Mouse (Mus musculus) urinary bladder, postnatal 25 days (tissue): ENCODE results near the gene Vars2.

Experiments used
- DNase-seq: peaks from one replicate; pipeline ENCODE4 v3.0.0; 2022; ENCODE audit warnings: low spot score

The Vars2 gene

DNA sequence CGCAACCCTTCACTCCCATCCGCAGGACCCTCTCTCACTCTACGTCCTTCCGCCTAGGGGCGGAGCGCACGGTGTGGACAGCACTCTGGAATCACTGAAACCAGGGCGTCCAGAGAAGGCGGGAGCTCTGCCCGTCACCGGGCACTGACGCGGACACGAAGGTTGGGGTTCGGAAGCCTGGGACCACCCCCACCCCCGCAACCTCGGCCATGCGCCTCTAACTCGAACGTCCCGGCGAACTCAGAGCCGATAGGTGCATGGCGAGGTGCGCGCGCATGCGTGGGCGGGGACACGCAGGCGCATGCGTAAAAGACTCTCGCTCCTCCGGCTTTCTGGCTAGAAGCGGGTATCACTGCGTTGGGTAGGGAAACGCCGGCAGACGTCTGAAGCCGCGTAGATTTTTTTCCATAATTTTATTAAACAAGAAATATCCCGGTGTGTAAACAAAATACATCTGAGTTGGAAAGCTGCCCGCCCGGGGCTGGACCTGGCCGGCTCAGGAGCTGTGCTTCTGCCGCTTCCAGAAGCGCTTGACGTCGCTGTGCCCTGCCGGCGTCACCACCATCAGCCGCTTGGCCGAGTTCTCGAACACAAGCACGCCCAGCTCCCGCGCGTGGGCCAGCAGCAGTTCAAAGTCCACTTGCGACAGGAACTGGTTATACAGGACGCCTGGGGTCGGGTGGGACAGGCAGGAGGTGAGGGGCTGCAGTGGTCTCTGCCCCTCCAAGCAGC, at the start of gene Vars2:
Vars2 (minus strand) TSS at position 259 of the 732 bp plus-strand sequence.
- DNase-seq, result peak; percentile 98

DNA sequence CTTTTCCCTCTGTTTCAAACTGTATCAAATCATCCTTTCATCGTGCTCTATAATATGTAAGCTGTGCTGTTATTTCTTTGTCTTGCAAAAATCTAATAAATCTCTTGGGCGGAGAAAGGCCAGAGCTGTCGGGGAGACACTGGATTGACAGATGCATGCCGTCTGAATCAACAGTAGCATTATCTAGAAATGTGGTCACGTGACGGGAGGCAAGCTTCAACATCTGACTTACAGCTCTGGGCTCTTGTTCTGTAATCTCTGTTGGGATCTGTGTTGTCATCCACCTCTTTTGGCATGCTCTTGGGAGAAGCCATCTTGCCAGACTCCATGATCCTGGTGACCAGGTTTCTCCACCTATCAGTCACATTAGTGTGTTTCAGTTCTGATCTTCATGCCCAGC, 49.7 kb upstream of the Vars2 start:
- no peak for DNase-seq

- DNase-seq, result no peak
These were observed 48.7 kb upstream of the Vars2 start for GRCm38 (mm10) chr17:35716114-35716513.

- no peak for DNase-seq
These were observed 43.4 kb upstream of the Vars2 start for GRCm38 (mm10) chr17:35710705-35711347.

GRCm38 (mm10) chr17:35708611-35709010, 41.2 kb upstream of the Vars2 start:
- DNase-seq, result no peak

DNA sequence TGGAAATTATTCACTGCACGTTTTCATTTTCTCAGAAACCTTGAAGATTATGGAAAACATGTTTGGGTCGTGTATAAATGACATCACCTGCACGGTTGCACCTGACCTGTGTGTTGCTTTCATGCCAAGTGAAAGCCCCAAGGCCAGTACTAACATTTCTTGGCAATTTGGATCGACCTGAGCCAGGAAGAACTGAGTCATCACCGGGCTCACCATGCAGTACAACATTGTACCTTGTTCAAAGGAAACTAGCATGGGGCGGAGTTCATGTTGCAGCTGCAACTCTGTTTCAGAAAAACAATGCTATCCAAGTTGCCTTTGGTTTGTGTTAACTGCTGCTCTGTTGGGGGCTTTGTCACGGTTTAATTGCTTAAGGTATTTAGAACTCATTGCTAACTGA, 40.5 kb upstream of the Vars2 start:
- DNase-seq, result no peak

- DNase-seq, result no peak
These were observed 38.4 kb upstream of the Vars2 start for GRCm38 (mm10) chr17:35705836-35706235.

DNA sequence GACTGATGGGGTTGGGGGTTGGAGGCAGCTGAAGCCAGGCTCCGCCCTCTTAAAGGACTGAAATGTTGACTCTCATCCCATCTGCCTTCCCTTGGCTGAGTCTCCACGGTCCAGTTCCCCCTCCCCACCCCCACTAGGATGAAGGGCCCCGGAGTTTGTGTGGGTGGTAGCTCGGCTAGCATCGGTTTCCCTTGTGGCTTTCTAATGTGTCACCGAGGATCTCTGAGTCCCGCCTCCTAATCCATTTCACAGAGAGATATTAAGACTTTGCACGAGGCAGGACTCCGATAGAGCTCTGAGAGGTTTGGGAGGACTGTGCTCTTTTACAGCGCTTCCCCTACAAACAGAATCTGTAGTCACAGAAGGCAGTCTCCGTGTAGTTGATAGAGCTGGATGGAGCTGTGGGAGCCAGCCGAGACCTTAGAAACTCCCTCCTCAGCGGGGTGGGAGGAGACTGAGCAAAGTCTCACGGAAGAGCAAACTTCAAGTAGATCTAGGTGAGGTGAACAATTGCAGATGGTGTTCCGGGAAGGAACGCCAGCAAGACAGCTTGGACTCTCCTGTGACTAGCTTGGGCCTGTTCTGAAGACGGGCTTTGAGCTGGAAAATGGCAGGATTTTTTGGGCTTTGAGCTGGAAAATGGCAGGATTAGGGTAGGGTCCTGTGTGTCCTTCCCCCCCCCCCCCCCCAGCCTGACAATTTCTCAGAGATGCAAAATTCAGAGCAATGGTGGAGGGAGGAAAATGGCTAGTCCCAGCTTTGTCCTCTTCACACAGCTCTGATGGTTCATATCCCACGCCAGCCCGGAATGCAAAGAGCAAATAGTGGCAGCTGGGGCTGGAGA, 37.5 kb upstream of the Vars2 start, which contains the start of gene Ddr1:
Ddr1 (minus strand) TSS at position 1 of the 844 bp plus-strand sequence.
- DNase-seq, result no peak

DNA sequence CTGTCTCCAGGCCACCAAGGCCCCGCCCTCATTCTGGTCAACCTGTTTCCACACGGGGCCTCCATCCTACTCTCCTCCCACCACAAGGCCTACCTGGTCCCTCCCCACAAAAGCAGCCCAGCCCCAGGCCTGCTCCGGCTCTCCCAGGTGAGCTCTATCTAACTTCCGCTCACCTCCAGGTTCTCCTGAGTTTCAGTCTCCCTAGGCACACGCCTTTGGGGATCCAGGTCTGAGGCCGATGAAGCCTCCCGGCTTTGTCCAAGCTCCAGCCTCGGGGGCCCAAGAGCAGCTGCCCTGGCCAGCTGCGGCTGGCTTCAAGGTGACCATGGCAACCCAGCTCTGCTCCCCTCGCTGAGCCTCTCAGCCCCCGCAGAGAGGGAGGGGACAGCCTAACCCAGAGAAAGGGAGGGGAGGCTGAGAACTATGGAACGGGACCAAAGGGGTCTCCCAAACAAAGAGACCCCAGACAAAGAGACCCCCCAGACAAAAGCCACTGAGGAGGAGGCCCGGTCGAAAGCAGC, 36.4 kb upstream of the Vars2 start:
- no peak for DNase-seq

DNA sequence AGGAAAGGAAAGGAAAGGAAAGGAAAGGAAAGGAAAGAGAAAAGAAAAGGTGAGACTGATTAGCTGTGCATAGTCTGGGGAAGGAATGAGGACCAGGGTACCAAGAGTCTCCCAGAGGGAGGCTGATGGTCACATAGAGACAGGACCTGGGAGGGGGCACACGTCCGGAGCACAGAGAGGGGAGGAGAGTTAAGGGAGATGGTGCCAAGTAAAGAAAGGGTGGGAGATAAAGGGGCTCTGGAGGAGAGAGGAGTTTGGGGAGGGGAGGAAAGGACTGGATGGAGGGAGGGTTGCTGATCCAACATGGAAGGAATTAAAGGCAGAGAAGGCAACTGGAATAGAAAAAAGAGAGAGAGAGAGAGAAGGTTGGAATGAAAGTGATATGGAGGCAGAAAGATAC, 35.7 kb upstream of the Vars2 start:
- DNase-seq, result no peak

GRCm38 (mm10) chr17:35702605-35703004, 35.2 kb upstream of the Vars2 start:
- DNase-seq, result no peak

GRCm38 (mm10) chr17:35701978-35702461, 34.6 kb upstream of the Vars2 start:
- peak; percentile 47 for DNase-seq

- no peak for DNase-seq
These were observed 34.0 kb upstream of the Vars2 start for GRCm38 (mm10) chr17:35701203-35701977.

- DNase-seq, result peak; percentile 80
These were observed 33.1 kb upstream of the Vars2 start for GRCm38 (mm10) chr17:35700371-35700961.

GRCm38 (mm10) chr17:35699919-35700318, 32.5 kb upstream of the Vars2 start:
- peak; percentile 75 for DNase-seq

DNA sequence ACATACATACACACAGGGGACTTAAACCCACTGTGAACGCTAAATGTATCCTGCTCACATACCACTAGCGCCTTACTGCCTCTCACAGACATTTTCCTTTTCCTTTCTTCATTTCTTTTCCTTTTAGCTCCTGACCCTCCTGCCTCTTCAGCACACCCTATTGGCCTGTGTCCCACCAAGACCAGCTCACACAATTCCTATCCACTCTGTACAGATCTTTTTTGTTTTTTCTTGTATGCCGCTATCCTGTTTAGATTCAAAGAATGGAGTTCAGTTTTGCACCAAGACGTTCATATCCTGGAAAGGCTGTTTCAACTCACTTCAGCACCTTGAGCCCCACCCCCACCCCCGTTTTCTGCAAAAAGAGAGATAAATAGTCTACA, 31.1 kb upstream of the Vars2 start:
- no peak for DNase-seq

GRCm38 (mm10) chr17:35697759-35698500, 30.5 kb upstream of the Vars2 start:
- DNase-seq, result no peak

GRCm38 (mm10) chr17:35697429-35697758, 30.0 kb upstream of the Vars2 start:
- no peak for DNase-seq

DNA sequence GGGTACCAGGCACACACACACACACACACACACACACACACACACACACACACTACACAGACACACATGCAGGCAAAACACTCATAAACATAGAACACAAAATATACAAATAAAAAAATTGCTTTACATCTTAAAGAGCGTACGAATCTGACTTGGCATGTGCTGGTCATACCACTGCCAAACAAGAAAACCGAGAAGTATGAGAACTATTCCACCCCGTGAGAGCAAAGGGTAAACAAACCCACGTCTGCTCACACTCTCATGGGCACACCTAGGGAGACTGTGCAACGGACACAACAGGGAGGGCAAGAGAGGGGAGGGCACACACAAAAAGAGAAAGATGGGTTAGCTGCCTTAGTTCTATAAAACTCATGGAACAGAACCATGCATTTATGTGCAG, 29.3 kb upstream of the Vars2 start:
- no peak for DNase-seq

DNA sequence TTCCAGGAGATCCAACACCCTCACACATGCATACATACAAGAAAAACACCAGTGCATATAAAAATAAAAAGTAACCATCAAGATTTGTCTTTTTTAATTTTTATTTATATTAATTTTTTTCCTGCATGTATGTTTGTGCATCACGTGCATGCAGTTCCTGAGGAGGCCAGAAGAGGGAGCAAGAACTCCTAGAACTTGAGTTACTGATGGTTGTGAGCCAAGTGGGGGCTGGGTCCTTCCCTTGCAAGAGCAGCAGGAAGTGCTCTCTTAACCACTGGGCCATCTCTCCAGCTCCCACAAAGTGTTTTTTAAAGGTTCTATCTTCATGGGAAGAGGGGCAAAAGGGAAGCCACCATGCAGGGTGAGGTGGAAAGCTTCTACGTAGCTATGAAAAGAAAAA, 27.9 kb upstream of the Vars2 start:
- DNase-seq, result no peak

DNA sequence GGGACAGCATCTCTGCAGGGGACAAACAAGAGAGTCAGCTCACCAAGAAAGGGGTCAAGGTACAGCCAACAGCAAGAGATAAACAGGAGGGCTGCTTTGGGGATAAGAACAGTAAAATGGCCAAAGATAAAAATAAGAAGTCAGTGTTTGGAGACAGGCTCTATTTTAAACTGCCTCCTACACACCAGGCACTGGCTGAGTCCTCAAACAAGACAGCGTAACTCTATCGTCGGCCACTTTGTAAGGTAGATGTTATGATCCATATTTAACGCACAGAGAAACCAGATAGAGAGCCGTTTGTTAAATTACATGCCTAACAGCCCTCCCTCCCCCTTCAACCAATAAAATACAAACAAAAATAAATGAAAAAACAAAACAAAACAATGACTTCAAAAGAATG, 26.5 kb upstream of the Vars2 start:
- DNase-seq, result no peak
